Mouse (Mus musculus) spleen, postnatal 36 days (tissue): ENCODE data around the gene H6pd.

Experiments
- DNase-seq, 2 experiments: peaks; one replicate each; pipeline ENCODE4 v3.0.0; 2022; ENCODE audit warnings: low spot score in 2 of 2, mixed read lengths in 1 of 2

The H6pd gene

DNA sequence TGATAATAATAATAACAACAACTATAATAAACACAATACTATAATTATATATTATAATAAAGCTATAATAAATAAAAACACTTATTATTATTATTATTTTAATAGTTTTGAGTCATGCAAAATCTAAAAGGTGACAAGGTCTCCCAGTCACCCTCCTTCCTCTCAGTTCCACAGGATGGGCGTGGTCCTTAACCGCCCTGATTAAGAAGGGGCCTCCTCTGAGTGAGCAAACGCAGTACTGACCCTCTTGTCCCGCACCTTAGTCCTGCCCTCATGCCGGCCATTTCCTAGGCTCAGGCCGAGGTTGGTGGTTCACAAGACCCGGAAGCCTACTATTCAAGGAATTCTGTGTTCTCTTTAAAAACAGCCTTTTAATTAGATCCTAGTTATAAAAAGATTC, 14.7 kb upstream of the H6pd start:
- DNase-seq, result no peak

GRCm38 (mm10) chr4:150019741-150020380, 11.0 kb upstream of the H6pd start:
- DNase-seq, result no peak

- no peak for DNase-seq
Measured at GRCm38 (mm10) chr4:150015436-150015835, 6.6 kb upstream of the H6pd start.

GRCm38 (mm10) chr4:150014378-150015091, 5.7 kb upstream of the H6pd start:
- DNase-seq, result no peak

DNA sequence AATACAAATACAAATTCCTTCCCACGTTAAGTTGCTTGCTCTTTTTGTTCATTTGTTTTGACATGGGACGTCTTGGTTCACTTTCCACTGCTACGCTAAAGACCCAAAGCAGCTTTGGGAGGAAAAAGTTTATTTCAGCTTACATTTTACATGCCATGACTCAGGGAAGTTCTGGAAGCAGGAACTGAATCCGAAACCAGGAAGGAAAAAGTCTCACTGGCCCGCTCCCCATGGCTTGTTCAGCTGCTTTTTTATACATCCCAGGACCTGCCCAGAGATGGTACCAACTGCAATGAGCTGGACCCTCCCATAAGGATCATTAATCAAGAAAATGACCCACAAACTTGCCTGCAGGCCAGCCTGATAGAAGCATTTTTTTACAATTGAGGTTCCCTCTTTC, 5.0 kb upstream of the H6pd start:
- no peak for DNase-seq

DNA sequence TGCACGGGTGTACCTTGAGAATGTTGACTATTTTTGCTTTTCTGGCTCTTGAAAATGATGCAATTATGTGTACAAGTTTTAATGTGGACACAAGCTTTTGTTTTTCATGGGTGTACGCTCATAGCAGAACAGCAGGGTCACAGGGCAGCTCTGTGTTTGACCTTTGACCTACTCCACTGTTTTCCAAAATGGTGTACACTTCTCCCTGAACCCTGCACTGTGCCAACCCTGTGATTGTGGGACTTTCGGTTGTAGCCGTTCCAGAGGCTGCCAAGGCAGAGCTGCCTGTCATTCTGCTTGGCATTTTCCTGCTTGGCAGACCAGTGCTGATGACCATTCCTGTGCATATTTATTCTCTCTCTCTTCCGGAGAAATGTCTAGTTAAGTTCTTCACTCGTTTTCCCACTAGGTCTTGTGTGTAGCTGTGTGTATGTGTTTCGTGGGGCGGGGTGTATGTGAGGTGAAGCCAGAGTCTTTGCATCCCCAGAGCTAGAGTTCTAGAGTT, 4.4 kb upstream of the H6pd start:
- no peak for DNase-seq

DNA sequence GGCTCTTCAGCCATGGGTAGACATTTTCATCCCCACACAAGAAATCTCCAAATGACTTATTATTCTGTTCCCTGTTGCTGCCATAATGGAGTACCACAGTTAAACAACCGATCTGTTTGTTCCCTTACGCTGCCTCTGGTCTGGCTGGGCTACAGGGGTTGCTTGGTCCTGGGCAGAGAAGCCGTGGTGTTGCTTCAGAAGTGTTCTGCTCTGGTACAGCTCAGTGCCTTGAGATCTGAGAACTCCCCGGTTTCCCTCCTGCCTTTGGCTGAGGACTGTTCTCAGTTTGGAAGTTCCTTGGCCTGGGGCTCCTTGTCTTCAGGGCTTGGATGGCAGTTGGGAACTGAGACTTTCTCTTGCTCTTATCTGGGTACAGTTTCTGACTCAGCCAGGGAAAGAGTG, 3.5 kb upstream of the H6pd start:
- no peak for DNase-seq

DNA sequence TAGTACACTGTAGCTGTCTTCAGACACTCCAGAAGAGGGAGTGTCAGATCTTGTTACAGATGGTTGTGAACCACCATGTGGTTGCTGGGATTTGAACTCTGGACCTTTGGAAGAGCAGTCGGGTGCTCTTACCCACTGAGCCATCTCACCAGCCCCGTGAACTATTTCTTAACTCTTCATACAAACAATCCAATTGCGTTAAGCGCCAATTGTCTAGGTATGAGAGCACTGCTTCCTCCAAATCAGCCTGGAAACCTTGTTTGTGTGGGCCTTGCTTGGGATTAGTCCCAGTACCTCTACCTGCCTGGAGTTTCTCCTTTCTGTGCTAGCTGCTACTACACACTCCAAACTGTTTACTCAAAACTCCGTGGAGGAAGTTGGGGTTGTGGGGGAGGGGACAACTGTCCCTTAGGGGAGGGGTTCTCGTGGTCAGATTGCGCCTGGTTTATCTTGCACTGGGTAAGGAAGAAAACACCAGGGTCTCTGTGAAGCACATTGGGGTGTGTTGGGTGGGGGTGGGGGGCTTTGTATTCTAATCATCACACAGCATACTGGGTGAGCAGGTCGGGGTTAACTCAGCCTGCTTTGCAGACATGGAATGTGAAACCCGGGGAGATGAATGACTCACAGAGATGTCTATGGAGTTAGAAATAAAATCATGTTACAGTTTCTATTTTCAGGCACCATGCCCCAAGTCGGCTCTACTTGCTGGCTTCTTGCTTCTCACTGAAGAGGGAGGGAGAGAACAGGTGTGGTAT, 2.9 kb upstream of the H6pd start:
- DNase-seq, result no peak

DNA sequence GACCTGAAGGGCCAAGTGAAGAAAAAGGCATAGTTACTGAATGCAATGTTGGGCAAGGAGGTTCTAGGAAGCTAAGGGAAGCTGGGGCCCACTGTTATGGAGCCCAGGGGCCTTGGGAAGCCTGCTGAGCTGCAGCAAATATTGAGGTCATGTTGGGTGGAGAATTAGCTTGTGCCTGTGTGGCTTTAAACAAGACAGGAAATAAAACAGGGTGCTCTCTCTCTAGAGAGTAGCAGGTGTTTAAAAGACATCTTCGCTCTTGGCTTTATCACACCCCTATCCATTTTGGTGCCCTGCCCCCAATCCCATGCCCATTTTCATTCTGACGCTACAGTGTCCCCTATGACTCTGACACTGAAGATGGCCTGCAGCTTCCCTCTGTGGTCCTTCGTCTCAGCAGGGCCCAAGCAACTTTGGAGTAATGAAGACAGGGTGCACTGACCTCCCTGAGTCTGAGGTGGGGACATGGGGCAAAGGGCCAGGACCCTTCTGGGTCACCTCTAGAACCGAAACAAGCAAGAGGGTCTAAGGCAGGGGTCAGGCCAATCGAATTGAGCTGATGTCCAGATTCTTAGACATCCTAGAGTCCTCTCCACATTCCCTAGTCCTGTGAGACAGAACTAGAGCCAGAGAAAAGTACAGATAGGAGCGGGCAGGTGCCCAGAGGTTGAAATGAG, 1.4 kb upstream of the H6pd start:
- DNase-seq, result no peak

GRCm38 (mm10) chr4:150009587-150009930, 736 bp upstream of the H6pd start:
- no peak for DNase-seq

DNA sequence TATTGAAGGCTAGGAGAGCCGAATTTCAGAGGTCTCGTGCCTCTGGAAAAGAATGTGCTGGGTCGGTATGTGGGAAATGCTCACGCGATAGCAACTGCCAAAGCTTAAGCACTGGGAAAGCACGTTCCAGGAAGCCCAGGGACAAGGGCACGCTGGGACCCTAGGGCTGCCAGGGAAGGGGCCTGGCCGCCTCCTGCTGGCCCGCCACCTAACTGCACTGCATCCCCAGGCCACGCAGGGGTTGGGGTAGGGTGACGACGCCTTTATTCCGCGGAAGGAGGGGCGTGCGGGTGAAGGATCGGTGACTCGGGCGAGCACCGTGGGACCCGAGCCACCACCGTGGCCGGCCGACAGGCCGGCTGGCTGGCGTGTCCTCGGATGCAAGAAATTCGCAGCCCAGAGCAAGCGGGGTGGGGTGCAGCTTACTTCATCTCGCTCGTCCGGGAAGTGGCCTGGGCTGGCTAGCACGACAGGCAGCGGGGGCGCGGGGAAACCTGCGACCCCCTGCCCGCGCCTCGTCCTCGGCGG, 434 bp downstream of the H6pd start:
- DNase-seq, result peak; percentile 71 to 72

DNA sequence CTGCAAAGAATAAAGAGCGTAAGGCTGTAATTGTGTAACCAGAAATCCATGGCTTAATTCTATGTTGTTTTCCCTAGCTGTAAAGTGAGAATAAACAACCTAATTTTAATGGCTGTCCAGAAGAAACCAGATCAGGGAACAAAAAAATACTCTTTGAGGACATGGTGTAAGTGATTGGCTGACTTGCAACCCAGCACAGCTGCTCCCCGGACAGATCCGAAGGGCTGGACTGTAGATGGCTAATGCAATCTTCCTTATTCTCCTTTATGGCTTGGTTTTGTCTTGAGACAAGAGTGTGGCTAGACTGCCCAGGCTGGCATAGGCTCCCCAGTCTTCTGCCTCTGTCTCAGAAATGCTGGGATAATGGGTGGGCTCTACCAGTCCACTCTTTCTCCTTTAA, 1.4 kb downstream of the H6pd start:
- no peak for DNase-seq

DNA sequence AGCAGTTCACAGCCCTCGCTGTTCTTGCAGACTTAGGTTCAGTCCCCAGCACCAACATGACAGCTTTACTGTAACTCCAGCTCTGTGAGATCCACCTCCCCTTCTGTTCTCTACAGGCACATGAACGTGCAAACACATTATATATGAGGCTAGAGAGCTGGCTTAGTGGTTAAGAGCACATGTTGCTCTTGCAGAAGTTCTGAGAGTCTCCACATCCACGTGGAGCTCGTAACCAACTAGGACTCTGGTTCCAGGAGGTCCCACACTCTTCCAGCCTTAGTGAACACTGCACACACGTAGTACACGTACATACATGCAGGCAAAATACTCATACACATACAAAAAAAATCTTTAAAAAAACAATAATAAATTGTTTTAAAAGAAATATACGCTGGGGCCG, 1.8 kb downstream of the H6pd start:
- no peak for DNase-seq

GRCm38 (mm10) chr4:150006122-150006854, 2.5 kb downstream of the H6pd start:
- no peak for DNase-seq

DNA sequence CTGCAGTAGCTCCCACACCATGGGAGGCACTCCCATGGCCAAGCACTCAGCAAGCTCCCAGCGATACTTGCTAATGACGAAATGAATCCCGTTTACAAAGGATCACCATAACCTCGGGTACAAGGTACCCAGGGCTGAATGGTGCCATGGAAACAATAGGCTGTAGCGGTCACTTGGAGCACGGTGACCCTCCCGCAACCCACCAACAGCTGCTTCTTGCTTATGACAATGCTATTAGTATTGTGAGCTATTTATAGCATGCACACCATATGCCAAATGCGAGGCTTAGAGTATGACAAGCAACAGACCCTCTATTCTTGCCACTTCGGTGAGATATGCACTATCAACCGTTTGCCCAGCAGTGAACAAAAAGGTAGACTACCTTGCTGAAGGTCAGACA, 3.6 kb downstream of the H6pd start:
- DNase-seq, result no peak

- DNase-seq, result no peak
Measured at GRCm38 (mm10) chr4:150003641-150004040, 5.2 kb downstream of the H6pd start.

GRCm38 (mm10) chr4:150003021-150003580, 5.7 kb downstream of the H6pd start:
- DNase-seq, result no peak

GRCm38 (mm10) chr4:150002021-150002528, 6.7 kb downstream of the H6pd start:
- DNase-seq, result no peak

DNA sequence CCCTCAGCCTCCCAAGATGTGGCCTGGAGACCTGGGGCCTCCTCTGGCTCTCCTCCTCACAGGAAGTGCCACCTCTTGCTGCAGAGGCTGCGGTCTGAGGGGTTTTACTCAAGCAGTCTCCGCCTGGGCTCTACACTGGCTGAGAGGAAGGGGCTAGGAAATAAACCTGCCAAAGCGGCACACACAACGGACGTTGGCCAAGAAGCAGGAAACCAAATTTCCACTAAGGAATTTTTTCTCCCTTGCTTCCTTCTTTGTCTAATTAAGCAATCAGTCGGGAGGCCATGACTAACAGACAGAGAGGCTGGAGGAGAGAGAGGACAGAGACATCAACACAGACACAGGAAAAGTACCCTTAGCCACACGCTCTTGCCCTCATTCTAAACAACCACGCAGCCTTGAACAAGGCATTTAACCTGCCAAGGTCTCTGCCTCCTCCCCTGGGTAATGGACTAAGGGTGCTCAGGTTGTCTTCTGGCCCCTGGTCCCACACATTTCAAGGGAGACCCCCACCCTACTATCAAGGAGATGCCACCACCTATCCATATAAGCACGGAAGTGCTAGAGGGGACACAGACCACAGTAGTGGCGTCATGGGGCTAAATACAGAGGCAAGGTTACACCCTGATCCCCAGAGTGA, 7.5 kb downstream of the H6pd start:
- DNase-seq, result peak; percentile 28 to 41

DNA sequence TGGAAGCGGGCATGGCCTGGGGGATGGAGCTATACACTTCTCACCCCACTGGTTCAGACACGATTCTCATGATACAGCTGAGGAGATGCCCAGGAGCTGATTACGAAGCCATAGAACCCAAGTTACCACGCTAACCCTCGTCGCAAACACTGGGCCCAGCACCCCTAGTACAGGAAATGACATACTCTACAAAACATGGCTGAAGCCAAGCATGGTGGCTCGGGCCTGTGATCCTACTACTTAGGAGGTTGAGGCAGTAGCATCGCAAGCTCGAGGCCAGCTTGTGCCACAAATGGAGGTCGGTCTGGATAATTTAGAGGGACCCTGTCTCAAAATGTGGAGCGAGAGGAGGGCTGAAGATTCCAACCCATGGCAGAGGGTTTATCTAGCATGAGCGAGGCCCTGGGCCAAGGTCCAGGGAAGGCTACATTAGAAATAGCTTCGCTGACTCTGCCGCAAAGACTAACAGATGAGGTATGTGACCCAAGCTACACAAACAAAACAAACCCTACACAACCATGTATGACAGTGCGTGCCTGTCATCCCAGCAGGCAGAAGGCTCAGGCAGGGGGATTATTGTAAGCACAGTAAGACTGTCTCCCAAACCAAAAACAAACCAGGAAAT, 8.8 kb downstream of the H6pd start:
- DNase-seq, result no peak
